Mouse (Mus musculus) left cerebral cortex, adult 11 months (tissue): ENCODE data around the gene Rpl29.

Experiments
- DNase-seq: peaks from one replicate; pipeline ENCODE4 v3.0.0; 2022; ENCODE audit warnings: low spot score

Rpl29 gene

GRCm38 (mm10) chr9:106454888-106455681 is 25.8 kb downstream of the Rpl29 start:
- no peak for DNase-seq

GRCm38 (mm10) chr9:106456325-106457162 is 27.3 kb downstream of the Rpl29 start:
- DNase-seq, result no peak

GRCm38 (mm10) chr9:106457163-106457559 is 27.9 kb downstream of the Rpl29 start:
- DNase-seq, result no peak

GRCm38 (mm10) chr9:106457920-106458319 is 28.7 kb downstream of the Rpl29 start:
- DNase-seq, result no peak

- no peak for DNase-seq
Measured at GRCm38 (mm10) chr9:106459946-106460345, 30.7 kb downstream of the Rpl29 start.

GRCm38 (mm10) chr9:106460401-106461025 is 31.3 kb downstream of the Rpl29 start:
- no peak for DNase-seq

- DNase-seq, result no peak
Measured at GRCm38 (mm10) chr9:106461026-106461415, 31.8 kb downstream of the Rpl29 start.

GRCm38 (mm10) chr9:106461641-106462429 is 32.6 kb downstream of the Rpl29 start:
- no peak for DNase-seq

GRCm38 (mm10) chr9:106462430-106462800 is 33.2 kb downstream of the Rpl29 start:
- DNase-seq, result no peak

- DNase-seq, result no peak
Measured at GRCm38 (mm10) chr9:106463122-106464063, 34.1 kb downstream of the Rpl29 start.

- no peak for DNase-seq
Measured at GRCm38 (mm10) chr9:106464751-106465541, 35.7 kb downstream of the Rpl29 start.

GRCm38 (mm10) chr9:106465571-106466200 is 36.4 kb downstream of the Rpl29 start, which contains the start of gene Gpr62:
TSS of gene Gpr62 (minus strand) at chr9:106465938.
- DNase-seq, result peak; percentile 77

- DNase-seq, result no peak
Measured at GRCm38 (mm10) chr9:106466721-106467120, 37.5 kb downstream of the Rpl29 start.

GRCm38 (mm10) chr9:106467746-106468145 is 38.5 kb downstream of the Rpl29 start:
- DNase-seq, result no peak

- no peak for DNase-seq
Measured at GRCm38 (mm10) chr9:106469317-106469716, 40.1 kb downstream of the Rpl29 start.

- no peak for DNase-seq
Measured at GRCm38 (mm10) chr9:106469776-106470175, 40.5 kb downstream of the Rpl29 start.

- no peak for DNase-seq
Measured at GRCm38 (mm10) chr9:106470991-106471750, 41.9 kb downstream of the Rpl29 start.

GRCm38 (mm10) chr9:106471892-106472291 is 42.6 kb downstream of the Rpl29 start:
- DNase-seq, result no peak

GRCm38 (mm10) chr9:106472321-106472720 is 43.1 kb downstream of the Rpl29 start:
- DNase-seq, result no peak
